Mouse (Mus musculus): Measurements from ENCODE around the gene Plekhj1. TPM values are rescaled to one million over a fixed set of nuclear protein-coding genes. Genes with fewer than 3 reads are reported as not detected.
A peak's percentile ranks its signal among the peaks of the same experiment; 100 is the strongest.
"Not testable (repeated sequence)": the region's sequence is repeated elsewhere in the genome, so short reads cannot be mapped to it uniquely, and the experiment has no call there.

The Plekhj1 gene
- polyA plus RNA-seq (2012; rRNA removed) = 60.6 and 79.2 TPM in 2 replicates

- DNase-seq (ENCODE audit: low spot score) = peak; percentile 96
Observed at GRCm38 (mm10) chr10:80798150-80799006, at the start of gene Plekhj1, which contains the start of gene Sf3a2. Gene Plekhj1, minus strand, starts transcription at chr10:80798626. Gene Sf3a2, plus strand, starts transcription at chr10:80798198.

GRCm38 (mm10) chr10:80845732-80846131, 47.3 kb upstream of the Plekhj1 start:
- no peak for DNase-seq (ENCODE audit: low spot score)

DNA sequence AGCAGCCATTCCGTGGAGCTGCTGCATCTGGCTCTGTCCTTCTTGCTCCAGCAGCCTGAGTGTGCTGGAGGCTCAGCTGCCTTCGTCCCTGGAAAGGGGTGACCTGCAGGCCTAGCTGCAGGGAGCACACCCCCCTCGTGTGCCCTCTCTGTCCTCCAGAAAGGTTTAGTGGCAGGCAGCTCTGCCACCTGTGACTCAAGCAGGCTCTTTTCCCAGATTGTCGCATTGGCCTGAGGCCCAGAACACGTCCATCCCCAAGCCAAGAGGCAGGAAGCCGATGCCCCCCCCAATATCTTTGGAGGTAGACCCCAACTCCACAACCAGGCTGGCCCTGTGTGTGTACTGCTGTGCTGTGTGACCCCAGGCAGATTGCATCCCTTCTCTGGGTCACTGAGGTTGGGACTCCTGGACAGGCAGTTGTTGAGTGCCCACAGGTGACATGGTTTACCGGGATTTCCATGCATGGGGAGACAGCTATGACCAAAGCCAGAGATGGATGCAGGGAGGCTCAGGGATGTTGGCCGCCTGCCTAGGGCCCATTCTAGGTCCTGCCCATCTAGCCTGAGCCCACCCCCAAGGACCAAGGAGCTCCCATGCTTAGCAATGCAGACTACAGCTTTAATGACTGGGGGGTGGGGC, 46.7 kb upstream of the Plekhj1 start:
- DNase-seq (ENCODE audit: low spot score) = no peak

- DNase-seq (ENCODE audit: low spot score) = no peak
Observed at GRCm38 (mm10) chr10:80843931-80844547, 45.6 kb upstream of the Plekhj1 start, which contains the start of gene Lingo3. Gene Lingo3, minus strand, starts transcription at chr10:80844039.

GRCm38 (mm10) chr10:80843087-80843930, 44.9 kb upstream of the Plekhj1 start:
- no peak for DNase-seq (ENCODE audit: low spot score)

DNA sequence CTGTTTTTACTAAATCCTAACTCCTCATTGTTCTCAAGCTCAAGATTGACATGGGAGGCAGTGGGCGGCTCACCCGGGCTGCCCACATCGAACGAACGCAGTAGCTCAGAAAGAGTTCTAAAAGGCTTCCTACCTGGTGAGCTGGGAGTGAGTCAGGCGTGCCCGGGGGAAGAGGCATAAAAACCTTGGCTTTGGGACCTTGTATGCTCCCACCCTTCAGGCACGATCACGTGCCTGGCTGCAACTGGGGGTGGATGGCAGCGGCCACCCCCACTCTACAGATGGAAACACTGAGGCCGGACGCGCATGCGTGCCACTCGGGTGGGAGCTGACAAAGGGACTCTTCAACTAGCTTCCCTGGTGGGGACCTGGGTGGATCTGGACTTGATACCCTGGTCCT, 43.9 kb upstream of the Plekhj1 start:
- DNase-seq (ENCODE audit: low spot score) = no peak

GRCm38 (mm10) chr10:80841685-80842084, 43.3 kb upstream of the Plekhj1 start:
- DNase-seq (ENCODE audit: low spot score) = no peak

GRCm38 (mm10) chr10:80839848-80840247, 41.4 kb upstream of the Plekhj1 start:
- DNase-seq (ENCODE audit: low spot score) = no peak

GRCm38 (mm10) chr10:80838346-80838912, 40.0 kb upstream of the Plekhj1 start:
- DNase-seq (ENCODE audit: low spot score) = no peak

DNA sequence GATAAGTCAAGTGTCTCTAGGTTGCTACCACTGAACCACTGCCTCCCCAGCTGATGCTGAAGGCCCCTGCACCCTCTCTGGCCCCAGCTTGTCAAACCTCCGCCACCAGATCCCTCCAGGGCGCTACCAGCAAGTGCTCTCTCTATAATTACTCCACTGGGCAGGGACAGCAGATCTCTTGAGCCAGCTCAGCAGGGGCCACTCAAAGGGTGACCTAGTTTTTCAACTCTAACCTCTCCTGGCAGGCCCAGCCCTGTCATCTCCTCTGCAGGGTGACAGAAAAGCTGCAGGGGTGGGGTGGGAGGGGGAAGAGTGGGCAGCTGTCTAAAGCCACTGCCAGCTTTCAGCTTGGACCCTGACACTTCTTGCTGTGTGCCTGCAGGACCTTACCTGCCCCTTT, 39.4 kb upstream of the Plekhj1 start:
- no peak for DNase-seq (ENCODE audit: low spot score)

DNA sequence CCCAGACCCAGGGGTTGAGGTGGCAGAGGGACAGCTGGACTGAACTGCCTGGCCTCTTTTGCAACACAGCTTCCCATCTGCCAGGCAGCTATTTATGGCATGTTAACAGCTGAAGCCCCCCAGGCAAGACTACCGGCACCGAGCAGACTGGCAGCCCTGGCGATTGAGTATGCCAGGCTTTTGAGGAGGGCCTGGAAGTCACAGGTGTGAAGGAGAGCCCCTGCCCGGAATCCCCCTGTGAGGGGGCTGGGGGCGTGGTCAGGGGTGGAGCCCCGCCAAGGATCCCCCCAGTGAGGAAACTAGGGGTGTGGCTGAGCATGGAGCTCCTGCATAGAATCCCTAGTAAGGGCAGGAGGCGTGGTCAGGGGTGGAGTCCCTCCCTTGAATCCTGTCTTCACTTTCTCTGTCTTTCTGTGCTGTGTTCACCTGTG, 38.5 kb upstream of the Plekhj1 start:
- DNase-seq (ENCODE audit: low spot score) = no peak

GRCm38 (mm10) chr10:80835617-80836016, 37.2 kb upstream of the Plekhj1 start:
- DNase-seq (ENCODE audit: low spot score) = no peak

DNA sequence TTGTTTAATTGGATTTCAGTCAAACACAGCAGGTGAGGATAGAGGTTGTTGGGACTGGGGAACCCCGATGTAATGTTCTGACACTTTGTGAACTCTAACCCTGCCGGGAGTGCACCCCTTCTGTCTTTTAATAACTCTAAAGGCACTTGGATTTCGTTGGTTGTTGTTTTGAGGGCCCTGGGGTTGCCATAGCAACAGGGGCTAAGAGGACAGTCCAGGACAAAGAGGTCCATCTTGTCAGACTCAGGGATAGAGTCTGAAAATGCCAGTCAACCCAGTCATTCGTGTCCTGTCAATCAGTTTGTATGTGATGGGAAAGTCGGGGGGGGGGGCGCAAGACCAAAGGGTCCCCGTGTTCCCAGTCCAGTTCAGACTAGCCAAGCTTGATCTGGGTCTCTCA, 34.4 kb upstream of the Plekhj1 start:
- no peak for DNase-seq (ENCODE audit: low spot score)

DNA sequence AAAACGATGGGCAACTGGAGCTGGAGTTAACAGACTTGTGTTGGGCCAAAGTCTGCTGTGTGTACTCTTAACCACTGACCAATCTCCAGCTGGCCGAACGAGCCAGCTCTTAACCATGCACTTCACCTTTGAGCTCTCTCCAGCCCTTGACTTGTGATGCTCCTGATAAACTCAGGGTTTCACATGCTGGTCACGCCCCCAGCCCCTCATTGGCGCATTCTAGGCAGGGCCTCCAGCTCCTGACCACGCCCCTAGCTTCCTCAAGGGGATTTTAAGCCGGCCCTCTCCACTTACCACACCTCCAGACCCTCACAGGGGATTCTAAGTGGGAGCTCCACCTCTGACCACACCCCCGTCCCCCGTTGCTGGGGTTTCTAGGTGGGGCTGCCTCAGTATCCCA, 32.7 kb upstream of the Plekhj1 start:
- no peak for DNase-seq (ENCODE audit: low spot score)

DNA sequence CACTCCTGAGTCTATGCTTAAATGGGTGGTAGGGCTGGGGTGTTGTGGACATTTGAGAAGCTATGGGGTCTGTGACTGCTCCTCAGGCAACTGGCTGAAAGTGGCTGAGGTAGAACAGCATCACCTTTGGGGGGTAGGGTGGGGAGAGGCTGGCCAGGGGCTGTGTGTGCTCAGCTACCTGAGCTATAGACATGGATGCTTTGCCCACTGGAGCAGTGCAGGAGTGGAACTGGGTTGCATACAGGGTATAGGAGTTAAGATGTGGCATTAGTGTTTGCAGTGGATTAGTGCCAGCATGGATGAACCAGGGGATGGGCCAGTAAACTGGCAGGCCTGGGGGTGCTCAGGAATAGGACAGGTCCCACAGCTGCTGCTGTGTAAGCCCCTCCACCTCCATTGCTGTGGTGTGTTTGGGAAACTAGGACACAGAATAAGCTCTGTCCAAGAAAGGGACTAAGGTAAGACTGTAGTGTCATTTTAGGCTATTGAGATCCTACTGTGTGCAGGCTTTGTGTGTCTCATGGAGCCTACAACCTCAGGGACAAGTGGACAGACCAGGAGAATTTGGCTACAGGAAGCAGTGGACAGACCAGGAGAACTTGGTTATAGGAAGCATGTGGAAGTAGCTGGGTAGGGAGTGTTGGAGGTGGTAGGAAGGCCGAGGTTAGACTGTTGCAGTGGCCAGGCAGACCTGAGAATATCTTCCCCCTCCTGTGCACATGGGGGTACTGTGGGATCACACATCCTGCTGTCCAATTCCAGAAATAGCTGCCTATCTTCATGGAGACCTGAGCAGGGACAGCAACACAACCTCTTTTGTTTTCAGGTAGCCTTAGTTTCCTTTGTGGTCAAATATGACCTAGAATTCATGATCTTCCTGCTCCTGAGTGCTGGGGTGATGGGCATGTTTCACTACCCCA, 31.2 kb upstream of the Plekhj1 start:
- DNase-seq (ENCODE audit: low spot score) = no peak

GRCm38 (mm10) chr10:80828587-80828986, 30.2 kb upstream of the Plekhj1 start:
- not testable (repeated sequence) for DNase-seq (ENCODE audit: low spot score)

DNA sequence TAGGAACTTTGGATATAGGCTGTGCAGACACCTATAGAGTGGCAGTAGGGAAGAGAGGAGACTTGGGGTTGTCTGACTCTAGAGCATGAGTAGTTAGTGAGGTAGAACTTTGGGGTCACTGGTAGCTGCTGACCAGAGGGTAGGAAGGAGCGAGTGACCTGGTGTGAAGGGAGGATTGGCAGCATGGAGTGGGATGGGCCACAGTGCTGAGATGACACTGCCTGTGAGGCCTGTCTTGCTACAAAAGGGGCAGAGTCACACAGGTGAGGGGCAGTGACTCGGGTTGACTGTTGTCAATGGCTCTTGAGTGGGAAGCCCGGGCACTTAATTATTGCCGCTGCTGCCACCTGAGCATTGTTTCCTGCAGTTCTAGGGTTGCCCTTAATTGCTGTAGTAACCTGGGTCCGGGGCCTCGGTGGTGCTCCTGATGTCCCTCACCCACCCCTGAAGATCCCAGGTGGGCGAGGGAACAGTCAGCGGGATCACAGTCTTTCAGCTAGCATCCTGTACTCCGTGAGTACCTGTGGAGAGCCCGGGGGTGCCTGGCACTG, 29.5 kb upstream of the Plekhj1 start:
- no peak for DNase-seq (ENCODE audit: low spot score)

DNA sequence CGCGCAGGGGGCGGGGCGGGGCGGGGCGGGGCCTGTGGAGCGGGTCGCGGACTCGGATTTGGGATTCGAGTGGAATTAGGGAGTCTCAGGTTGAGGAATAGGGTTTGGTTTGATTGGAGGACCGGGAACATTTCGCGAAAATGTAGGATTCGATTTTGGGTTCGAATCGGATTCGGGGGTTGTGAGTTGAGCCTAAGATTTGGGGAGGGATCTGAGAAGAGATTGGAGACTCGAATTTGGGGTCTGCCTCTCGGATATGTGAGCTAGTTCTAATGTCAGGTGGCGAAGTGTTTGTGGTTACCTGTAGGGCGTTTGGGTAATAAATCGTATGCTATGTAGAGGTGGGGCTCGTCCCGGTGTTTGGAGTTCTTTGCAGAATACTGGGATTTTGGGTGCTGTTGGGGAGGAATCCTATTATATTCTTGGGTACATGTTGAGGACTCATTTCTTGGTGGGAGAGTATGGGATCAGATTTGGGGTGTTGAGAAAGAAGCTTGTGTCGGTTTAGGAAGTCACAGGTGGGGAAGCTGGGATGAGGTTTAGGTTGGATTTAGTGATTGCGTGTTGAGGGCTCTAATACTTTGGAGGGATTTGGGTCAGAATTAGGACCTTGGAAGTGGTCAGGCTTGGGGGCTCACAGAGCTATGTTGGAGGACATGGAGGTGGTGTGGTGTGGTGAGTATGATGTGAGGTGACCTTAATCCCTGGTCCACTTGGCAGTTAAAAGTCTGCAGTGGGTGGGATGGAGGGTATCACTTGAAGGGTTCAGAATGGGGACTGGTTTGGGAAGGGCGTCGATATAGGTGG, 28.8 kb upstream of the Plekhj1 start:
- DNase-seq (ENCODE audit: low spot score) = no peak

Data from urinary bladder, adult 2 months (tissue).